Mouse (Mus musculus): ENCODE measurements at regions not wholly inside any gene's neighbourhood (a gene's known extent, or its start where the extent isn't known, plus 50 kb on each side); places are given as distances from the start of the nearest gene placed in this dataset.

GRCm38 (mm10) chr8:87234336-87234735, 238.1 kb downstream of the Cbln1 start:
- no peak for ATAC-seq
- Histone ChIP-seq H3K27ac (ENCODE audit: low read length) (no peak overlapping the region), H3K4me3 (ENCODE audit: low read depth, low read length) (no peak overlapping the region), H3K27me3 (replicated peaks; ENCODE audit: insufficient read depth, low read length) (no peaks in the 10 kb centered on the region), H3K4me2 (replicated peaks; ENCODE audit: low read depth, low read length) (no peak overlapping the region), H3K4me1 (ENCODE audit: insufficient read depth, low read depth, low read length) (no peaks in the 10 kb centered on the region), H3K36me3 (ENCODE audit: insufficient read depth, low read length) (no peaks in the 10 kb centered on the region), H3K9me3 (ENCODE audit: low read length) (no peaks in the 10 kb centered on the region), H3K9ac (replicated peaks; ENCODE audit: low read depth) (no peak overlapping the region)
- TF ChIP-seq EP300 (IDR thresholded peaks at IDR 0.05): no peak
- no peak for TF ChIP-seq CTCF (IDR thresholded peaks at IDR 0.05)
- WGBS: 78% methylated on average over 5 of the region's 5 CpGs
- DNase-seq (ENCODE audit: low spot score): no peak

DNA sequence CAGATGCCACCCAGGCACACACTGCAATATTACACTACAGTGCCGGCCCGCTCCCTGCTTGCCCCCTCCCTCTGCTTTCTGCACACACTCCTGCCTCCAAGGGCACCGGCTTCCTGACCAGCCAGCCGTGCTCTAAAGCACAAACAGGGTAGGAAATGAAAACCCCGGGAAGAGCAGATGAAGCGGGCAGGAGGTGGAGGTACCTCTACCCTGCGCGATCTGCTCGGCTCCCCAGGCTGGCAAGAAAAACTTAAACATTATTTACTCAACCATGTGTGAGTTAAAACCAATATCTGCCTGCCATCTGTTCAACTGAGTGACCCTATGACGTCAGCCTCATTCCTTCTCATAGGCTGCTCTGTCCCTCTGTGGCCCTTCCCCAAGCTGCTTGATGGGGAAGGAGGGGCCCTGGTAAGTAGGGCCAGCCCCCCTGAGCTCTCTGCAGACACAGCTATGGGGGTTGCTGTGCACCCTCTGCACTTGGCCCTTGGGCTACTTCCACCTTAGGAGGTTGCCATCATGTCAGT, 238.5 kb downstream of the Cbln1 start:
- no peak for DNase-seq (ENCODE audit: low spot score)

DNA sequence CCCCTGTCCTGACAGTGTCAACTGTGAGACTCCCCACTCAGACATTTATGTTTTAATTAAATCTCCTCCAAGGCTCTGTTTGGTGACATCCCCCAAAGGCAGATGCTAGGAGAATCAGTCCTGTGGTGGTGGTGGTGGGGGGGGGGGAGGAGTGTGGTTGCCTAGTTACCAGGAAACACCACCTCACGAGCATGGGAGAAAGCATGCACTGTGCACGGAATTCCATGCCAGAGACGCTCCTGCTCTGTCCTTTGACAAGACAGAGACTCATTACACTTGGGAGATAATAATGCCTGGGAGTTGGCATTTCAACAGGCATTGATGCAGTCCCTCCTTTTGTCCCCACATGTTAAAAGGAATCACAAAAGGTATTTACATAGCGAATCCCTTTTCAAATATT, 240.6 kb downstream of the Cbln1 start:
- H3K36me3 ChIP-seq (ENCODE audit: insufficient read depth, low read length): no peaks in the 10 kb centered on the region

More for the DNA sequence above, 238.5 kb downstream of the Cbln1 start:
- no peak for TF ChIP-seq CTCF (IDR thresholded peaks at IDR 0.05)
- TF ChIP-seq EP300 (IDR thresholded peaks at IDR 0.05): no peak
- ATAC-seq: no peak
- Histone ChIP-seq H3K9me3 (ENCODE audit: low read length) (no peaks in the 10 kb centered on the region), H3K4me3 (ENCODE audit: low read depth, low read length) (no peak overlapping the region), H3K36me3 (ENCODE audit: insufficient read depth, low read length) (no peaks in the 10 kb centered on the region), H3K27ac (ENCODE audit: low read length) (no peak overlapping the region), H3K4me2 (replicated peaks; ENCODE audit: low read depth, low read length) (no peak overlapping the region), H3K27me3 (replicated peaks; ENCODE audit: insufficient read depth, low read length) (no peaks in the 10 kb centered on the region), H3K9ac (replicated peaks; ENCODE audit: low read depth) (no peak overlapping the region), H3K4me1 (ENCODE audit: insufficient read depth, low read depth, low read length) (no peaks in the 10 kb centered on the region)
- WGBS: 38% methylated on average over 10 of the region's 10 CpGs

GRCm38 (mm10) chr8:87230096-87230495, 242.3 kb downstream of the Cbln1 start:
- no peaks in the 10 kb centered on the region for H3K36me3 ChIP-seq (ENCODE audit: insufficient read depth, low read length)
- no peak for TF ChIP-seq CTCF (IDR thresholded peaks at IDR 0.05)
- TF ChIP-seq EP300 (IDR thresholded peaks at IDR 0.05): no peak
- WGBS: 69% methylated on average over 4 of the region's 4 CpGs
- no peak overlapping the region for H3K4me3 ChIP-seq (ENCODE audit: low read depth, low read length)
- H3K4me2 ChIP-seq (replicated peaks; ENCODE audit: low read depth, low read length): no peak overlapping the region
- H3K9me3 ChIP-seq (ENCODE audit: low read length): no peaks in the 10 kb centered on the region
- H3K9ac ChIP-seq (replicated peaks; ENCODE audit: low read depth): no peak overlapping the region
- DNase-seq (ENCODE audit: low spot score) (no peak), ATAC-seq (no peak)
- no peaks in the 10 kb centered on the region for H3K4me1 ChIP-seq (ENCODE audit: insufficient read depth, low read depth, low read length)
- no peaks in the 10 kb centered on the region for H3K27me3 ChIP-seq (replicated peaks; ENCODE audit: insufficient read depth, low read length)
- no peak overlapping the region for H3K27ac ChIP-seq (ENCODE audit: low read length)

More for the DNA sequence above, 240.6 kb downstream of the Cbln1 start:
- Histone ChIP-seq H3K27ac (ENCODE audit: low read length) (no peak overlapping the region), H3K4me2 (replicated peaks; ENCODE audit: low read depth, low read length) (no peak overlapping the region), H3K4me1 (ENCODE audit: insufficient read depth, low read depth, low read length) (no peaks in the 10 kb centered on the region), H3K27me3 (replicated peaks; ENCODE audit: insufficient read depth, low read length) (no peaks in the 10 kb centered on the region), H3K9me3 (ENCODE audit: low read length) (no peaks in the 10 kb centered on the region), H3K9ac (replicated peaks; ENCODE audit: low read depth) (no peak overlapping the region), H3K4me3 (ENCODE audit: low read depth, low read length) (no peak overlapping the region)
- ATAC-seq (no peak), DNase-seq (ENCODE audit: low spot score) (no peak)
- 36% methylated on average over 4 of the region's 4 CpGs for WGBS
- no peak for TF ChIP-seq EP300 (IDR thresholded peaks at IDR 0.05)
- TF ChIP-seq CTCF (IDR thresholded peaks at IDR 0.05): no peak

DNA sequence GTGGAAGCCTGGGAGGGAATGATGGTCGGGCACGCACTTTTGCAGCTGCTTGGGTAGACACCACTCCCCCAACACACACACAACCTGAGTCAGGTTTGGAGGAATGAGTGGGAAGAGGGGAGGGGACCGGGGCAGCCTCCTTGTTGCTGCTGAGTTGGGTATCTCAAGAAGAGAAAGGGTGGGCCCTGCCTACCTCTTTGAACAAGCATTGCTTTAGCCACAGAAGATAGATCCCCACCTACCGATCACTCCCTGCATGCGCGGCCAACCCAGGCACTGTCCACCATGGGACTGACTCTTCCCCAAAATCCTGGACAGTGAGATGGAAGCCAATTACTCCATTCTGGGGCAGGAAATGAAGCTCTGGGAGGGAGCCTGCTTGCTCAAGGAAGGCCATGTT, 243.2 kb downstream of the Cbln1 start:
- ATAC-seq (no peak), DNase-seq (ENCODE audit: low spot score) (no peak)
- no peak overlapping the region for H3K27ac ChIP-seq (ENCODE audit: low read length)
- H3K9ac ChIP-seq (replicated peaks; ENCODE audit: low read depth): no peak overlapping the region
- TF ChIP-seq EP300 (IDR thresholded peaks at IDR 0.05) (no peak), CTCF (IDR thresholded peaks at IDR 0.05) (no peak)
- no peaks in the 10 kb centered on the region for H3K4me1 ChIP-seq (ENCODE audit: insufficient read depth, low read depth, low read length)
- 86% methylated on average over 6 of the region's 6 CpGs for WGBS
- H3K9me3 ChIP-seq (ENCODE audit: low read length): no peaks in the 10 kb centered on the region
- no peak overlapping the region for H3K4me3 ChIP-seq (ENCODE audit: low read depth, low read length)
- H3K4me2 ChIP-seq (replicated peaks; ENCODE audit: low read depth, low read length): no peak overlapping the region
- H3K27me3 ChIP-seq (replicated peaks; ENCODE audit: insufficient read depth, low read length): no peaks in the 10 kb centered on the region
- H3K36me3 ChIP-seq (ENCODE audit: insufficient read depth, low read length): no peaks in the 10 kb centered on the region

DNA sequence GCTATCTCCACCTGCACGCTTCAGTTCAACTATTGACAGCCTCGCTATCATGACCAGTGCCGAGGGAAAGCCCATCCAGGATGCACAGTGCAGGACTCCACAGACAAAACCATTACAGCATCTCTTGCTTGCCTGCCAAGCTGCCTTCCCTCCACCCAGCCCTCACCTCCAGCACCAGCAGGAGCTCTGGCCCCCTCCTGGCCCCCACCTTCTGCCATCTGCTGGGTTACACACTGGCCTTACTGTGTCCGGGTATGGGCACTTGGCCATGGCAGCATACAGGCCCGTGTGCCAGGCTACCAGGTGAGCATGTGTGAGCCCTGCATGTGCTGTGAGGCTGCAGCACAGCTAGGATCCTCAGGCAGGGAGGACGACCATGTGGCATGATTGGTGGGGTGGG, 243.6 kb downstream of the Cbln1 start:
- no peaks in the 10 kb centered on the region for H3K27me3 ChIP-seq (replicated peaks; ENCODE audit: insufficient read depth, low read length)

More for the DNA sequence above, 243.6 kb downstream of the Cbln1 start:
- no peak for TF ChIP-seq EP300 (IDR thresholded peaks at IDR 0.05)
- TF ChIP-seq CTCF (IDR thresholded peaks at IDR 0.05): no peak
- Histone ChIP-seq H3K4me3 (ENCODE audit: low read depth, low read length) (no peak overlapping the region), H3K27ac (ENCODE audit: low read length) (no peak overlapping the region), H3K9ac (replicated peaks; ENCODE audit: low read depth) (no peak overlapping the region), H3K4me1 (ENCODE audit: insufficient read depth, low read depth, low read length) (no peaks in the 10 kb centered on the region), H3K36me3 (ENCODE audit: insufficient read depth, low read length) (no peaks in the 10 kb centered on the region), H3K4me2 (replicated peaks; ENCODE audit: low read depth, low read length) (no peak overlapping the region), H3K9me3 (ENCODE audit: low read length) (no peaks in the 10 kb centered on the region)
- DNase-seq (ENCODE audit: low spot score) (no peak), ATAC-seq (no peak)
- WGBS: 83% methylated on average over 6 of the region's 6 CpGs

All from lung, postnatal 0 days (tissue).